Comparison of ENCODE assay signal across 8 mouse cellular contexts in the genomic region with DNA sequence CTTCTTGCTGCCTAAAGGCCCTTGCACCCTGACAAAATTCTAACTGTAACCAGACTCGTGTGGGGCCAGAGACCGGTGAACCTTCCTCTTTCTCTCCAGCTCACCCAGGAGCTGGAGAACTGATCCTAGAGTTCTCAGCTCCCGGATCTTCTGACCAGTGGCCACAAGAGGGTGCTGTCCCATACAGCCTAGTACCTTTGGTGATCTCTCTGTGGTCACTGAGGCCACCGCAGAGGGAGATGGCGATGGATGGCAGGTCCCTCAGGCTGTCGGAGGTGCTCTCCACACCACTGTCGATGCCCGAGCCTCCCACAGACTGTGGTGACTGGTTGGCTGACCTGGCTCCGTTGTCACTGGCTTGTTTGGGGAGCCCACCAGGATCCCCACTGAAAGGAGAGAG. TPM values are rescaled to one million over a fixed set of nuclear protein-coding genes. Genes with fewer than 3 reads are reported as not detected.
DNase-seq lines count a peak whose midpoint lies in the region; ATAC-seq and TF ChIP-seq lines count a peak whose summit lies in the region.

No protein-coding gene starts in this region.

- TF ChIP-seq POLR2A in small intestine, adult 2 months (IDR thresholded peaks at IDR 0.05; ENCODE audit: low read depth, low read length), result no peak

- no peaks in the 10 kb centered on the region for H3K4me1 ChIP-seq in heart, embryonic 10.5 days
- no peaks in the 10 kb centered on the region for H3K4me1 ChIP-seq in embryonic facial prominence, embryonic 11.5 days (ENCODE audit: control insufficient read depth, insufficient read depth, low read length)
- H3K4me1 ChIP-seq in limb, embryonic 11.5 days (ENCODE audit: control insufficient read depth, insufficient read depth, low read length), result no peaks in the 10 kb centered on the region
- H3K4me1 ChIP-seq in small intestine, adult 2 months (ENCODE audit: control insufficient read depth, insufficient read depth, insufficient read length, low read length), result no peaks in the 10 kb centered on the region

- intact Hi-C loops in heart, postnatal 10 days (cut with DNase I), result no loop called here

- no peaks in the 10 kb centered on the region for H3K9me3 ChIP-seq in heart, embryonic 10.5 days
- H3K9me3 ChIP-seq in embryonic facial prominence, embryonic 11.5 days (replicated peaks; ENCODE audit: control insufficient read depth, low read length), result no peaks in the 10 kb centered on the region
- H3K9me3 ChIP-seq in limb, embryonic 11.5 days (ENCODE audit: control insufficient read depth, low read length), result no peaks in the 10 kb centered on the region

- DNase-seq in heart, postnatal 10 days, result peak; percentile 52 to 66
- no peak for DNase-seq in heart, embryonic 10.5 days (ENCODE audit: low spot score)
- peak; percentile 52 for DNase-seq in urinary bladder, postnatal 14 days (ENCODE audit: low spot score)
- DNase-seq in urinary bladder, postnatal 10 days (ENCODE audit: low spot score), result no peak
- DNase-seq in embryonic facial prominence, embryonic 11.5 days (ENCODE audit: low spot score), result peak; percentile 56
- DNase-seq in limb, embryonic 11.5 days (ENCODE audit: low spot score), result peak; percentile 48
- DNase-seq in spleen, adult 12 weeks (ENCODE audit: low spot score), result no peak

- H3K4me3 ChIP-seq in heart, embryonic 10.5 days, result no peak overlapping the region
- H3K4me3 ChIP-seq in embryonic facial prominence, embryonic 11.5 days (ENCODE audit: low read depth, low read length), result no peak overlapping the region
- H3K4me3 ChIP-seq in limb, embryonic 11.5 days (ENCODE audit: low read depth, low read length), result no peak overlapping the region
- H3K4me3 ChIP-seq in small intestine, adult 2 months (ENCODE audit: low read depth, low read length), result no peak overlapping the region

- H3K36me3 ChIP-seq in heart, embryonic 10.5 days, result peaks cover 14% of the 10 kb centered on the region
- no peaks in the 10 kb centered on the region; the same call in 1 of the 2 replicates for H3K36me3 ChIP-seq in embryonic facial prominence, embryonic 11.5 days (replicated peaks; ENCODE audit: control insufficient read depth, insufficient read depth, low read depth, low read length)
- peaks cover 3% of the 10 kb centered on the region; the same call in 1 of the 2 replicates for H3K36me3 ChIP-seq in limb, embryonic 11.5 days (ENCODE audit: control insufficient read depth, insufficient read depth, low read length)
- peaks cover 48% of the 10 kb centered on the region for H3K36me3 ChIP-seq in small intestine, adult 2 months (ENCODE audit: control insufficient read depth, insufficient read depth, low read length)

- no peak overlapping the region for H3K9ac ChIP-seq in embryonic facial prominence, embryonic 11.5 days (replicated peaks; ENCODE audit: low read length)
- H3K9ac ChIP-seq in limb, embryonic 11.5 days (ENCODE audit: low read length), result no peak overlapping the region

- WGBS in heart, embryonic 10.5 days, result 66% methylated on average over 9 of the region's 9 CpGs
- WGBS in embryonic facial prominence, embryonic 11.5 days, result 63% methylated on average over 9 of the region's 9 CpGs
- 57% methylated on average over 9 of the region's 9 CpGs for WGBS in limb, embryonic 11.5 days
- WGBS in small intestine, adult 2 months, result 70% methylated on average over 9 of the region's 9 CpGs

- peak; percentile 53; the same call in 1 of the 2 replicates for TF ChIP-seq CTCF in small intestine, adult 2 months (IDR thresholded peaks at IDR 0.05; ENCODE audit: extremely low read depth, insufficient read length, insufficient replicate concordance, low read depth, low read length)

- H3K4me2 ChIP-seq in embryonic facial prominence, embryonic 11.5 days (ENCODE audit: low read depth, low read length), result no peak overlapping the region
- H3K4me2 ChIP-seq in limb, embryonic 11.5 days (ENCODE audit: low read depth, severe bottlenecking), result no peak overlapping the region

- no peak overlapping the region for H3K27ac ChIP-seq in heart, embryonic 10.5 days
- H3K27ac ChIP-seq in embryonic facial prominence, embryonic 11.5 days (replicated peaks; ENCODE audit: low read depth, low read length), result no peak overlapping the region
- H3K27ac ChIP-seq in limb, embryonic 11.5 days (replicated peaks; ENCODE audit: low read depth, low read length), result no peak overlapping the region
- H3K27ac ChIP-seq in small intestine, adult 2 months (ENCODE audit: insufficient read depth, low read depth, low read length), result no peak overlapping the region

- no peak for ATAC-seq in embryonic facial prominence, embryonic 11.5 days (replicated peaks; ENCODE audit: insufficient number of reproducible peaks, low FRiP score, low TSS enrichment, low read depth)
- ATAC-seq in limb, embryonic 11.5 days (ENCODE audit: insufficient number of reproducible peaks, low FRiP score, low TSS enrichment, low read depth), result no peak

- H3K27me3 ChIP-seq in heart, embryonic 10.5 days (ENCODE audit: insufficient read depth, poor library complexity, severe bottlenecking), result no peaks in the 10 kb centered on the region
- no peaks in the 10 kb centered on the region for H3K27me3 ChIP-seq in embryonic facial prominence, embryonic 11.5 days (ENCODE audit: control insufficient read depth, insufficient read depth, low read length)
- no peaks in the 10 kb centered on the region for H3K27me3 ChIP-seq in limb, embryonic 11.5 days (ENCODE audit: control insufficient read depth, insufficient read depth, low read length)
- H3K27me3 ChIP-seq in small intestine, adult 2 months (ENCODE audit: control insufficient read depth, insufficient read depth, low read length), result no peaks in the 10 kb centered on the region

RNA-seq across cellular contexts. Expression of a gene that starts 47.3 kb away (rescaled TPM):
- total RNA-seq in heart, postnatal 10 days (2021), result 100 to 1,000 TPM in 1 of 2 experiments, 10 to 100 TPM in 1; 65.1 to 106 TPM
- 3.3 and 4.6 TPM in 2 replicates for polyA plus RNA-seq in heart, embryonic 10.5 days (2016; fragmentation: Nextera tagmentation; extraction: Ambion mirVana)
- polyA plus RNA-seq in embryonic facial prominence, embryonic 11.5 days (2014; fragmentation: Nextera tagmentation; extraction: Ambion mirVana), result 6.9 and 7.8 TPM in 2 replicates
- 7.1 and 7.3 TPM in 2 replicates for polyA plus RNA-seq in limb, embryonic 11.5 days (2014; fragmentation: Nextera tagmentation; extraction: Ambion mirVana)
- 1.4 and 4.0 TPM in 2 replicates for polyA plus RNA-seq in small intestine, adult 2 months (2012; rRNA removed)

Comparison
In these comparisons a context has a peak if more than half of its experiments do, and no peak if none do; other contexts are left out.
1. DNase-seq: peak in heart, postnatal 10 days (2 of 2), urinary bladder, postnatal 14 days (single experiment), embryonic facial prominence, embryonic 11.5 days (single experiment) and limb, embryonic 11.5 days (single experiment); none in heart, embryonic 10.5 days (single experiment), urinary bladder, postnatal 10 days (single experiment) and spleen, adult 12 weeks (single experiment).